Mouse (Mus musculus) hindbrain, embryonic 14.5 days (tissue): ENCODE data around the gene Pax5. TPM values are rescaled to one million over a fixed set of nuclear protein-coding genes. Genes with fewer than 3 reads are reported as not detected.

ENCODE experiments used
- ATAC-seq: fragments of 200-750 bp; cut with Nextera tagmentation; 2 replicates; pipeline ENCODE4 v1.8.0; 2017; ENCODE audit warnings: moderate number of reproducible peaks, mild to moderate bottlenecking, moderate TSS enrichment, moderate library complexity; ENCODE audit not compliant: low FRiP score
- DNase-seq: peaks from one replicate; pipeline ENCODE4 v3.0.0-alpha.2; 2015; ENCODE audit warnings: low spot score
- H3K27ac ChIP-seq: fragments of 300-500 bp; sonication (generic); 2 replicates; pipeline ENCODE4 v1.5.1; 2014; ENCODE audit warnings: mild to moderate bottlenecking, moderate library complexity
- H3K27me3 ChIP-seq: fragments of 300-500 bp; sonication (generic); 2 replicates; pipeline ENCODE4 v1.6.1; 2014; ENCODE audit warnings: mild to moderate bottlenecking, low read length, mixed read lengths; ENCODE audit not compliant: control insufficient read depth, insufficient read depth
- H3K36me3 ChIP-seq: fragments of 300-500 bp; sonication (generic); replicated peaks from 2 replicates; pipeline ENCODE4 v1.6.1; 2014; ENCODE audit not compliant: control insufficient read depth, insufficient read depth
- H3K4me1 ChIP-seq: fragments of 300-500 bp; sonication (generic); replicated peaks from 2 replicates; pipeline ENCODE4 v1.6.1; 2014; ENCODE audit warnings: antibody characterized with exemption, low read length, mixed read lengths; ENCODE audit not compliant: control insufficient read depth, insufficient read depth
- H3K4me2 ChIP-seq: fragments of 300-500 bp; sonication (generic); replicated peaks from 2 replicates; pipeline ENCODE4 v1.6.1; 2014; ENCODE audit warnings: mild to moderate bottlenecking, moderate library complexity
- H3K4me3 ChIP-seq: fragments of 300-500 bp; sonication (generic); replicated peaks from 2 replicates; pipeline ENCODE4 v1.5.1; 2014; ENCODE audit warnings: mild to moderate bottlenecking, low read length
- H3K9ac ChIP-seq: fragments of 300-500 bp; sonication (generic); 2 replicates; pipeline ENCODE4 v1.6.1; 2014
- H3K9me3 ChIP-seq: fragments of 300-500 bp; sonication (generic); 2 replicates; pipeline ENCODE4 v1.6.1; 2016; ENCODE audit warnings: low read length; ENCODE audit not compliant: control insufficient read depth
- WGBS: fragments of 180-500 bp; shearing (Covaris S2); extraction: QIAGEN DNeasy Blood & Tissue Kit; methylation state at CpG from one replicate; pipeline ENCODE4 v1.1.7; 2014; 5-methylcytosine and 5-hydroxymethylcytosine counted together
- polyA plus RNA-seq: library from polyadenylated mRNA; unstranded; fragments of >200 nt; fragmentation: Nextera tagmentation; extraction: Ambion mirVana; gene quantifications from 2 replicates; pipeline ENCODE4 v1.2.1, GENCODE M21; 2014

The Pax5 gene
- polyA plus RNA-seq, 1 experiment from 2014 or later, result 1.9 TPM

DNA sequence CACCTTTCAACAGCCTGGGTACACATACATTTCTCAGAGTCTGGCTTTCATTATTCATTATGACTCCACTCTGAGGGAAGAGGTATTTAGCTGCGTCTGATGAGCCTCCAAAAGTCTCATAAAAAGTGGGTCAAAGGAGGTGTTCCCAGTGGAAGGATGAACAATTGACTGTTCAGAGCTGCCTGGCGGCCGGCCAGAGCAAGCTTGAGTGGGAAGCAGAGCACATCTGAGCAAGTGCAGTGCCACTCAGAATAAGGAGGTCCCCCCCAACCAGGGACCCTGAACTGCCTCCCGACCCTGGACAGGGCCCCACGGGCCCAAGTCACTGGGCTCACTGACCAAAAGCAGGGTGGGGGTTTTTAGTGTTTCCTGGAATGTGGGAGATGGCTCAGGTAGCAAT, 109.4 kb downstream of the Pax5 start:
- Histone ChIP-seq H3K27ac (no peak overlapping the region), H3K9me3 (no peaks in the 10 kb centered on the region), H3K4me2 (no peak overlapping the region), H3K4me3 (no peak overlapping the region), H3K4me1 (peaks cover 15% of the 10 kb centered on the region), H3K9ac (no peak overlapping the region), H3K27me3 (no peaks in the 10 kb centered on the region), H3K36me3 (no peaks in the 10 kb centered on the region)
- 33% methylated on average over 5 of the region's 5 CpGs for WGBS
- ATAC-seq (peak; percentile 46; the same call in 1 of the 2 replicates), DNase-seq (peak; percentile 65)

DNA sequence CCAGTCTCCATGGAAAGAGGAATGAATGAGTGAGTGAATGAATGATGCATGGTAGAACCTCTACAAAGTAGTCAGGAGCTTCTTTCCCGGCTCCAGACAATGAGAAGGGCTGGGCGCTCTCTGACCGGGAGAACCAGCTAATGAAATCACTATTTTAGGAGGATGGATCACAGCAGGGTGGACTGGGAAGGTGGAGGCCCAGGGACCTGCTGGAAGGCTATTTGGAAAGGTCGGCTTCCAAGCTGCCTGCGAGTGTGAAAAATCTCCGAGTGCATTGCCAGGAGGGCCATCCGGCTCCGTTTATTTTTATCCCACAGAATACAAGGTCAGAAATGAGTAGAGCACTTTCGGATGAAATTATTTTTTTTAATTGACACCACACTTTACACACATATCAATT, 112.3 kb downstream of the Pax5 start:
- Histone ChIP-seq H3K4me3 (no peak overlapping the region), H3K9me3 (no peaks in the 10 kb centered on the region), H3K4me2 (no peak overlapping the region), H3K9ac (no peak overlapping the region), H3K27me3 (no peaks in the 10 kb centered on the region), H3K36me3 (no peaks in the 10 kb centered on the region), H3K4me1 (peaks cover 15% of the 10 kb centered on the region), H3K27ac (no peak overlapping the region)
- DNase-seq (no peak), ATAC-seq (no peak)
- WGBS, result 80% methylated on average over 9 of the region's 9 CpGs

DNA sequence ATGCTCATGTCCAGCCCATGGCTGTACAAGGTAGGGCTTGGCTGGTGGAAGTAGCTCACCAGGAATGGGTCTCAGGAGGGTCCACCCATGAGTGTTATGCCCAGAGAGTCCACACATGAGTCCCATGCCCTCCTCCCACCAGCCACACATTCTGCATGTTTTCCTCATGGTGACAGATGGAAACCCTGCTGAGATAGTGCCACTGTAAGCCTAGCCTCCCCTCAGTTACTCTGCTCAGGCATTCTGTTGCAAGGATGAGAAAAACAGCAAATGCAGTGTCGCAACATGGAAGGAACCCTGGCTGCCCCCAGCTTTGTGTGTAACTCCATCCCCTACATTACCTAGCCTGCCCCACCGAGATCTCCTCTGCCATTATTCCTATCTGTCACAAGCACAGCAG, 117.2 kb downstream of the Pax5 start:
- WGBS, result 80% methylated on average over 2 of the region's 2 CpGs
- Histone ChIP-seq H3K27me3 (no peaks in the 10 kb centered on the region), H3K9me3 (no peaks in the 10 kb centered on the region), H3K36me3 (no peaks in the 10 kb centered on the region), H3K4me2 (no peak overlapping the region), H3K9ac (no peak overlapping the region), H3K4me3 (no peak overlapping the region), H3K27ac (no peak overlapping the region), H3K4me1 (no peaks in the 10 kb centered on the region; the same call in 1 of the 2 replicates)
- no peak for ATAC-seq
- DNase-seq, result no peak

DNA sequence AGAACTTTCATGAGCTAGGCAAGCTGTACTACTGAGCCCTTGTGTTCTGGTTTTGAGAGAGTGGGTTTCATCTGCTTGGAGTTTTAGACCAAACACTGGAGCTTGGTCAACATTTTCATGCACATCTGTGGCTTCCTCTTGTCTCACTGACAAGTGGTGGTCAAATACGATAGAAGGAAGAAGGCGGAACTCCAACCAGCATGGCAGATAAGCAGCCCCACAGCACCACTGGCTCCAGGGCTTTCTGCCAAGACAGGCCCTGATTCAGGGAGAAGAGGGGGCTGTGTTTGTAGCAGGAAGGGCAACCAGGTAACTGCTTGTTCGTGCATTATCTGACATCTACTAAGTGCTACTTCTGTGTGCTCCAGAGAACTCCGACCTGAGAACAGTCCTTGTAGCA, 127.6 kb downstream of the Pax5 start:
- DNase-seq (no peak), ATAC-seq (no peak)
- Histone ChIP-seq H3K27me3 (no peaks in the 10 kb centered on the region), H3K27ac (no peak overlapping the region), H3K9me3 (no peaks in the 10 kb centered on the region), H3K4me3 (no peak overlapping the region), H3K9ac (no peak overlapping the region), H3K4me1 (no peaks in the 10 kb centered on the region), H3K4me2 (no peak overlapping the region), H3K36me3 (no peaks in the 10 kb centered on the region)
- WGBS, result 91% methylated on average over 4 of the region's 4 CpGs

DNA sequence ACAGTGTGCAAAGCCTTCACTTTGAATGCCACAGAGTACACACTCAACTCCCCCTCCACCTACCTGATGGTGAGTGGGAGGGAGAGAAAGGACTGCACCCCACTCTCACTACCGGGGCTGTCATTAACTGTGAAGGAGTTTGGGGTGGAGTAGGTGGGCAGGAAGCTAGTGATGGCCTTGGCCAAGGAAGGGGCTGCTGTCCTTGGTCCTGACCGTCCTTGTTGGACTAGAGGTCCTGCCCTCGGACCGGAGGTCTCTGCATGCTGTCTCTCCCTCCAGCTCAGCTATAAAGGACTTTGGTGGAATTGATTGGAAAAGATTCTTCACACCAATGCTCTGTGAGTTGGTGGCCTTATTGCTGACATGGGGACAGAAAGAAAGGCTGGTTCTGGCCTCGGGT, 131.7 kb downstream of the Pax5 start:
- Histone ChIP-seq H3K4me3 (no peak overlapping the region), H3K36me3 (no peaks in the 10 kb centered on the region), H3K27me3 (no peaks in the 10 kb centered on the region), H3K27ac (no peak overlapping the region), H3K9me3 (no peaks in the 10 kb centered on the region), H3K4me1 (no peaks in the 10 kb centered on the region), H3K4me2 (no peak overlapping the region), H3K9ac (no peak overlapping the region)
- DNase-seq (no peak), ATAC-seq (no peak)
- WGBS, result 69% methylated on average over 5 of the region's 5 CpGs

DNA sequence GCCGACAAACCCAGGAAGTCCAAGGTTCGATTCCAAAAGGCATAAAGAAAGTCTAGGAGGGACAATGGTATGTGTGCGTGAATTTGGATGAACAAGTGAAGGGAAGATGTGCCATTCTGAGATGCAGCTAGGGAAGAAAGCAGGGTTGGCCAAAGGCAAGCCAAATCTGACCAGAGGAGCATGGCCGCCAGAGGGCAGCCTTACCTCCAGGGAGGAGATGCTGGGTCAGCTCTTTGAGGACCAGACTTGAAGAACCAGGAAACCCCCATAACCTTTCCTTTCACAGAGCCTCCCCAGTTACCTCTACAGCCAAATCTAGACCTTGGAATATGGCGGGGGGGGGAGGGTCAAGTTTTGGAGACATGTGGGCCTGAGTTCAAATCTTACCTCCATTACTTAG, 133.0 kb downstream of the Pax5 start:
- H3K4me1 ChIP-seq, result no peaks in the 10 kb centered on the region
- no peak overlapping the region for H3K4me2 ChIP-seq
- no peaks in the 10 kb centered on the region for H3K36me3 ChIP-seq
- no peaks in the 10 kb centered on the region for H3K9me3 ChIP-seq
- DNase-seq (peak; percentile 53), ATAC-seq (no peak)
- H3K27me3 ChIP-seq, result no peaks in the 10 kb centered on the region
- no peak overlapping the region for H3K4me3 ChIP-seq
- no peak overlapping the region for H3K27ac ChIP-seq
- 54% methylated on average over 5 of the region's 5 CpGs for WGBS
- H3K9ac ChIP-seq, result no peak overlapping the region

DNA sequence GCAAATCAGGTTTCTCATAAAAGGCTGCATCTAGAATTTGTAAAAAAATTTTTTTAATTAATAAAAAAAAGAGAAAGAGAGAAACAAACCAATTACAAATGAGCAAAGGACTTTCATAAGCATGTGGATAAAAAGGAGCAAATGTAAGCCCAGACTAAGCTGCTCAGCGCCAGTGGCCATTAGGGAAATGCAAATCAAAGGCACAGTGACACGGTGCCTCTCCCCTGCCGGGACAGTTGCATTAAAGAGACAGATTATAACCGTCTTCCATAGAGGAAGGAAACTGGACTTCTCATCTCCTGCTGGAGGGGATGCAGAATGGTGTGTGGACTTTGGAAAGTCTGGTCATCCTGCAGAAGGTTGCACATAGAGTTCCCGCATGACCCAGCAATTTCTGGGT, 133.5 kb downstream of the Pax5 start:
- Histone ChIP-seq H3K4me2 (no peak overlapping the region), H3K9me3 (no peaks in the 10 kb centered on the region), H3K9ac (no peak overlapping the region), H3K27ac (no peak overlapping the region), H3K4me1 (no peaks in the 10 kb centered on the region), H3K4me3 (no peak overlapping the region), H3K27me3 (no peaks in the 10 kb centered on the region), H3K36me3 (no peaks in the 10 kb centered on the region)
- ATAC-seq (no peak), DNase-seq (no peak)
- 24% methylated on average over 5 of the region's 5 CpGs for WGBS

DNA sequence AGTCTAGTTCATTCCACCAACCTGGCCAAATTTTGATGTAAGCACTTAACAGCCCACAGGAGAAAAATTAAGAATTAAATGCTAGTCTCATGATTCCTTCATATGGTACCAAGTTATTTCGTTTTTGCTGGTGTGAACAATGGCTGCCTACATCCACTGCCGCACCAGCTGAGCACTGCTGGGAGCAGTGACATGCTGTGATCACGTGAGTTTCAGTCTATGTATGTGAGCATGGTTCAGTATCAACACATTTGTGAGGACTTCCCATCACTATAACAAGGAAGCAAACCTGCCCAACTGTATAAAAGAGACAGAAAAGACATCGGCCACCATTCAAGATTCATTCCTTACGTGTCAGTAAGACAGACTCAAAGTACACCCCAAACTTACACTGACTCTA, 137.3 kb downstream of the Pax5 start:
- ATAC-seq (no peak), DNase-seq (no peak)
- no peaks in the 10 kb centered on the region for H3K9me3 ChIP-seq
- no peak overlapping the region for H3K4me3 ChIP-seq
- 74% methylated on average over 5 of the region's 5 CpGs for WGBS
- no peak overlapping the region for H3K27ac ChIP-seq
- H3K4me1 ChIP-seq, result no peaks in the 10 kb centered on the region
- no peaks in the 10 kb centered on the region for H3K36me3 ChIP-seq
- no peak overlapping the region for H3K9ac ChIP-seq
- no peaks in the 10 kb centered on the region for H3K27me3 ChIP-seq
- no peak overlapping the region for H3K4me2 ChIP-seq

DNA sequence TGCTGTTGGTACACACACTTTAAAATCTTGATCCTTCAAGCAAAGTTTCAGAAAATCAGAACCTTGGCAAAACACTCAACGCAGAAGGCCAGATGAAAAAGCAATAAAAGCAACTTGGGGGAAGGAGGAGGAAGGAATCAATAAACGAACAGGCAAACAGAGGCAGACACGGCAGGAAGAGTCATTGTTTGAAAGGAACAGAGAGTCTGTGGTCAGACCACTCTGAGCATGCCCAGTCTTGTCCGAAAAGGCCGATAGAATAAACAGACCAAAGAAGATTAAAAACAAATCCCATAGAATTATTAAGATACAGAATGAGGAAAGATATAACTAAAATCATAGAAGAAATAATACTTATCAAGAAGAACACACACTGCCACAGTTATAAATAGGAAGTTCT, 137.9 kb downstream of the Pax5 start:
- Histone ChIP-seq H3K27me3 (no peaks in the 10 kb centered on the region), H3K27ac (no peak overlapping the region), H3K9ac (no peak overlapping the region), H3K4me3 (no peak overlapping the region), H3K4me1 (no peaks in the 10 kb centered on the region), H3K9me3 (no peaks in the 10 kb centered on the region), H3K36me3 (no peaks in the 10 kb centered on the region), H3K4me2 (no peak overlapping the region)
- 73% methylated on average over 5 of the region's 5 CpGs for WGBS
- DNase-seq (no peak), ATAC-seq (no peak)

DNA sequence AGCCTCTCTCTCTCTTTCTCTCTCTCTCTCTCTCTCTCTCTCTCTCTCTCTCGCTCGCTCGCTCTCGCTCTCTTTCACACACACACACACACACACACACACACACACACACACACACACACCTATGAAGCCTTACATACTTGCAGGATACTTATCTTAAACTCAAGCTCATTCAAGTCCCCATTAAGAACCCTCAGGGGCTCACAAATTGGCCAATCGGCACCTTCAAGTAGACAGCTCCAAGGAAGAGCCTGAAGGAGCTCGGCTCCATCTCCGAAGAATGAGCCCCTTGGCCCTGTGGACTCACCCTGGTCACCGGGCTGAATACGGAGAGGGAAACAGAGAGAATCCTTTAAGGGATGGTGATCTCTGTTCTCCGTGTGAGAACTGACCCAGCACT, 141.1 kb downstream of the Pax5 start:
- H3K4me1 ChIP-seq, result no peaks in the 10 kb centered on the region
- ATAC-seq, result no peak
- H3K9ac ChIP-seq, result no peak overlapping the region
- peaks cover 8% of the 10 kb centered on the region; the same call in 1 of the 2 replicates for H3K27me3 ChIP-seq
- H3K4me2 ChIP-seq, result no peak overlapping the region
- H3K36me3 ChIP-seq, result no peaks in the 10 kb centered on the region
- no peak overlapping the region for H3K4me3 ChIP-seq
- DNase-seq, result no peak
- no peak overlapping the region for H3K27ac ChIP-seq
- H3K9me3 ChIP-seq, result no peaks in the 10 kb centered on the region
- 82% methylated on average over 10 of the region's 10 CpGs for WGBS
